Mouse (Mus musculus): ENCODE data around the gene Mbnl1. TPM values are rescaled to one million over a fixed set of nuclear protein-coding genes. Genes with fewer than 3 reads are reported as not detected.

Mbnl1 gene
- total and polyA plus RNA-seq, 2 experiments from 2014 or later, result 55.9 to 86.0 TPM

DNA sequence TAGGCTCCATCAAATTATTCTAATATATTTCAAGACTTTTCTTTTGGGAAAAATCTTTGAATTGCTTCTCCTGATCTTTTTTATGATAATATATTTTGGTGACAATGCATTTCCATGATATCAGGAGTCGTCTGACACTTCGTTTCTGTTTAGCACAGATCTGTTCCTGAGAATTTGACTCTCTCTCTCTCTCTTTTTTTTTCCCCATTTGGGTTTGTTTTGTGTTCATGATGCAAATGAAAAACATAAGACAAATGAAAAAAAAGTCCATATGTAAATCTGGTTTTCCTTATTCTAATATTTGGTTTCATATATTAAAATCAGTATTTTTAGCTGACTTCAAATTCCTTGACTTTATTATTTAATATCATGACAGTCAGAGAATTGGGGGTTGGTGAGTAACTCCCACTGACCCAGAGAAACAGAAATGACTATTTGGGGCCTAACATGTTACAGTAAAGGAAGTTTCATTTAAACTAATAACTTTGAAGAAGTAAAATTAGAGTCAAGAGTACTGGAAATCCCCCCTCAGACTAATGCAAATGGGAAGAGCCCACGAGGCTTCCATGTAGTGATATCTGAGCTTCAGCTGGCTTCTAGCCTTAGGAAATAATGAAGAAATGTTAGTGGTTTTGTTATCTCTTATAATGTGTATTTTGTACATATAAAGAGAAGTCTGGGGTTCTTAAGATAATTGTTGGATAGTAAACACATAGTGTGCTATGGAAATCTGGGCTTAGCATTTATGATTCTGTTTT is 65.8 kb downstream of the Mbnl1 start:
- no peak overlapping the region for H3K4me3 ChIP-seq (ENCODE audit: low read depth, low read length)
- no peak overlapping the region for H3K27ac ChIP-seq (ENCODE audit: low read depth, low read length)
- H3K4me2 ChIP-seq (ENCODE audit: low read depth, low read length, poor library complexity, severe bottlenecking), result no peak overlapping the region
- TF ChIP-seq CTCF (IDR thresholded peaks at IDR 0.05), result no peak
- H3K27me3 ChIP-seq (ENCODE audit: insufficient read depth, low read length), result no peaks in the 10 kb centered on the region
- no peaks in the 10 kb centered on the region for H3K9me3 ChIP-seq (ENCODE audit: low read length)
- no peaks in the 10 kb centered on the region for H3K36me3 ChIP-seq (ENCODE audit: insufficient read depth, low read length)
- ATAC-seq (ENCODE audit: low FRiP score) (no peak), DNase-seq (ENCODE audit: low spot score) (no peak)
- no peaks in the 10 kb centered on the region for H3K4me1 ChIP-seq (ENCODE audit: insufficient read depth, low read length)
- H3K9ac ChIP-seq (replicated peaks; ENCODE audit: low read length, poor library complexity, severe bottlenecking), result no peak overlapping the region
- 82% methylated on average over 3 of the region's 3 CpGs for WGBS

DNA sequence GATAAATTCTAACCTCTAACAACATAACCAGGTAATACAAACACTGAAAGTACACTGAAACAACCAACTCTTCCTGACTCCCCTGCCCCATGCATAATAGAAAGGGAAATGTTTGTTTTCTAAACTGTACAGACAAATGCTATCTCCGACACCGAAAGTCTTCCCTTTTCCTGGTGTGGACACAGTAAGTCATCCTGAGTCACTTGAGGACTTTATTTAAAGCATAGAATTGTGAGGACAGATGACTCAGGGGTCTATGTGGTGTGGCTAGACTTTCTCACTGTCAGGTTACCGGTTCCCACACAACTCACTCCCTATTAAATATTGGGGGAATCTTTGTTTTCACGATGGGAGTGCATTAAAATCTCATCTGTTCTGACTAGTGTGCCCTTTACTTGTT is 68.5 kb downstream of the Mbnl1 start:
- Histone ChIP-seq H3K4me3 (ENCODE audit: low read depth, low read length) (no peak overlapping the region), H3K4me2 (ENCODE audit: low read depth, low read length, poor library complexity, severe bottlenecking) (no peak overlapping the region), H3K27ac (ENCODE audit: low read depth, low read length) (no peak overlapping the region), H3K36me3 (ENCODE audit: insufficient read depth, low read length) (no peaks in the 10 kb centered on the region), H3K4me1 (ENCODE audit: insufficient read depth, low read length) (no peaks in the 10 kb centered on the region), H3K9me3 (ENCODE audit: low read length) (no peaks in the 10 kb centered on the region), H3K9ac (replicated peaks; ENCODE audit: low read length, poor library complexity, severe bottlenecking) (no peak overlapping the region), H3K27me3 (ENCODE audit: insufficient read depth, low read length) (no peaks in the 10 kb centered on the region)
- TF ChIP-seq CTCF (IDR thresholded peaks at IDR 0.05), result no peak
- ATAC-seq (ENCODE audit: low FRiP score), result no peak
- 80% methylated on average over 4 of the region's 4 CpGs for WGBS
- no peak for DNase-seq (ENCODE audit: low spot score)

- DNase-seq (ENCODE audit: low spot score) (no peak), ATAC-seq (ENCODE audit: low FRiP score) (no peak)
- no peaks in the 10 kb centered on the region for H3K36me3 ChIP-seq (ENCODE audit: insufficient read depth, low read length)
- H3K4me1 ChIP-seq (ENCODE audit: insufficient read depth, low read length), result no peaks in the 10 kb centered on the region
- no peak overlapping the region for H3K4me3 ChIP-seq (ENCODE audit: low read depth, low read length)
- no peak overlapping the region for H3K27ac ChIP-seq (ENCODE audit: low read depth, low read length)
- 78% methylated on average over 9 of the region's 9 CpGs for WGBS
- no peaks in the 10 kb centered on the region for H3K9me3 ChIP-seq (ENCODE audit: low read length)
- H3K9ac ChIP-seq (replicated peaks; ENCODE audit: low read length, poor library complexity, severe bottlenecking), result no peak overlapping the region
- H3K4me2 ChIP-seq (ENCODE audit: low read depth, low read length, poor library complexity, severe bottlenecking), result no peak overlapping the region
- TF ChIP-seq CTCF (IDR thresholded peaks at IDR 0.05), result no peak
- H3K27me3 ChIP-seq (ENCODE audit: insufficient read depth, low read length), result no peaks in the 10 kb centered on the region
These were observed 73.6 kb downstream of the Mbnl1 start for GRCm38 (mm10) chr3:60546196-60546595.

DNA sequence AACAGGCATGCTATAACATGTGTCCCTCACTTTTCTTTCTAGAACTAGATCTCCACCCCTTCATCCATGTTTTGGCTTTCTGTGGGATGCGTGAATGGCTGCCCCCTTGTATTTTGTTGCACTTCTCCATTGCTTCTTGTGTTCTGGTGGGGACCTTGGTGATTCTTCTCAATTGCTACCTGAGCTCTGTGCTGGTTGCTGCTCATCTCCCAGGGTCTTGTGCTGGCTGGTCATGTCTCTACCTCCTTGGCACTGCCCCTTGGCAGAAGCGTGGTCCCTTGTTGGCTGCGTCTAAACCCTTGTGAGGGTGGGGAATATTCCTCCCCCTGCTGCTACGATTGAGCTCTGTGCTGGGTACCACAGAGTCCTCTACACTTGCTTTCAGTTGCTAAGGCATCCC is 74.3 kb downstream of the Mbnl1 start:
- H3K27ac ChIP-seq (ENCODE audit: low read depth, low read length), result no peak overlapping the region
- no peak for TF ChIP-seq CTCF (IDR thresholded peaks at IDR 0.05)
- H3K4me1 ChIP-seq (ENCODE audit: insufficient read depth, low read length), result no peaks in the 10 kb centered on the region
- DNase-seq (ENCODE audit: low spot score) (no peak), ATAC-seq (ENCODE audit: low FRiP score) (no peak)
- no peaks in the 10 kb centered on the region for H3K36me3 ChIP-seq (ENCODE audit: insufficient read depth, low read length)
- no peaks in the 10 kb centered on the region for H3K9me3 ChIP-seq (ENCODE audit: low read length)
- no peak overlapping the region for H3K4me2 ChIP-seq (ENCODE audit: low read depth, low read length, poor library complexity, severe bottlenecking)
- no peak overlapping the region for H3K9ac ChIP-seq (replicated peaks; ENCODE audit: low read length, poor library complexity, severe bottlenecking)
- H3K4me3 ChIP-seq (ENCODE audit: low read depth, low read length), result no peak overlapping the region
- 90% methylated on average over 4 of the region's 4 CpGs for WGBS
- no peaks in the 10 kb centered on the region for H3K27me3 ChIP-seq (ENCODE audit: insufficient read depth, low read length)

DNA sequence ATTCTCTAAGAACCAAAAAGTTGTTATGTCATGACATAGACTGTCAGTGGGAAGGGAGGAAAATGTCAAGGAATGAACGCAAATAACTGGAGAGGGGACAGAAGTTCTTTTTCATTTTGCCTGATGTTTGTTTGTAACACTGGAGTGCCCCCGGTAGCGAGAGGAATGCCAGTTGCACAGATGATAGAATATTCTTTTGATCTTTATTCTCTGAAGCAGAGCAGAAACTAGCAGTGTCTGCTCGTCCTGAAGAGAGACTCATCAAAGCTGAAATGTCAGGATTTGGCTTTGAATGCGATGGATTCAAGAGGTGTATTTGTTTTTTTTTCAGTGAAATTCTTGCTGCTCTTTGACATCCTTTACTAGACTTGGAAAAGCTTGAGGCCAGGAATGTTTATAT is 77.9 kb downstream of the Mbnl1 start:
- Histone ChIP-seq H3K9ac (replicated peaks; ENCODE audit: low read length, poor library complexity, severe bottlenecking) (no peak overlapping the region), H3K4me2 (ENCODE audit: low read depth, low read length, poor library complexity, severe bottlenecking) (no peak overlapping the region), H3K4me3 (ENCODE audit: low read depth, low read length) (no peak overlapping the region), H3K9me3 (ENCODE audit: low read length) (no peaks in the 10 kb centered on the region), H3K27me3 (ENCODE audit: insufficient read depth, low read length) (no peaks in the 10 kb centered on the region), H3K27ac (ENCODE audit: low read depth, low read length) (no peak overlapping the region), H3K36me3 (ENCODE audit: insufficient read depth, low read length) (no peaks in the 10 kb centered on the region), H3K4me1 (ENCODE audit: insufficient read depth, low read length) (no peaks in the 10 kb centered on the region)
- ATAC-seq (ENCODE audit: low FRiP score) (no peak), DNase-seq (ENCODE audit: low spot score) (no peak)
- 27% methylated on average over 5 of the region's 5 CpGs for whole genome bisulfite sequencing
- TF ChIP-seq CTCF (IDR thresholded peaks at IDR 0.05), result no peak

- Histone ChIP-seq H3K27ac (ENCODE audit: low read depth, low read length) (no peak overlapping the region), H3K36me3 (ENCODE audit: insufficient read depth, low read length) (no peaks in the 10 kb centered on the region), H3K9me3 (ENCODE audit: low read length) (no peaks in the 10 kb centered on the region), H3K27me3 (ENCODE audit: insufficient read depth, low read length) (no peaks in the 10 kb centered on the region), H3K9ac (replicated peaks; ENCODE audit: low read length, poor library complexity, severe bottlenecking) (no peak overlapping the region), H3K4me2 (ENCODE audit: low read depth, low read length, poor library complexity, severe bottlenecking) (no peak overlapping the region), H3K4me1 (ENCODE audit: insufficient read depth, low read length) (no peaks in the 10 kb centered on the region), H3K4me3 (ENCODE audit: low read depth, low read length) (no peak overlapping the region)
- ATAC-seq (ENCODE audit: low FRiP score), result no peak
- 66% methylated on average over 3 of the region's 3 CpGs for WGBS
- no peak for TF ChIP-seq CTCF (IDR thresholded peaks at IDR 0.05)
- DNase-seq (ENCODE audit: low spot score), result no peak
These were observed 79.0 kb downstream of the Mbnl1 start for GRCm38 (mm10) chr3:60551650-60552049.
